Mouse (Mus musculus) spleen, postnatal 36 days (tissue): ENCODE measurements at regions not wholly inside any gene's neighbourhood (a gene's known extent, or its start where the extent isn't known, plus 50 kb on each side); places are given as distances from the start of the nearest gene placed in this dataset.

ENCODE experiments used
- DNase-seq, 2 experiments: peaks; one replicate each; pipeline ENCODE4 v3.0.0; 2022; ENCODE audit warnings: low spot score in 2 of 2, mixed read lengths in 1 of 2

DNA sequence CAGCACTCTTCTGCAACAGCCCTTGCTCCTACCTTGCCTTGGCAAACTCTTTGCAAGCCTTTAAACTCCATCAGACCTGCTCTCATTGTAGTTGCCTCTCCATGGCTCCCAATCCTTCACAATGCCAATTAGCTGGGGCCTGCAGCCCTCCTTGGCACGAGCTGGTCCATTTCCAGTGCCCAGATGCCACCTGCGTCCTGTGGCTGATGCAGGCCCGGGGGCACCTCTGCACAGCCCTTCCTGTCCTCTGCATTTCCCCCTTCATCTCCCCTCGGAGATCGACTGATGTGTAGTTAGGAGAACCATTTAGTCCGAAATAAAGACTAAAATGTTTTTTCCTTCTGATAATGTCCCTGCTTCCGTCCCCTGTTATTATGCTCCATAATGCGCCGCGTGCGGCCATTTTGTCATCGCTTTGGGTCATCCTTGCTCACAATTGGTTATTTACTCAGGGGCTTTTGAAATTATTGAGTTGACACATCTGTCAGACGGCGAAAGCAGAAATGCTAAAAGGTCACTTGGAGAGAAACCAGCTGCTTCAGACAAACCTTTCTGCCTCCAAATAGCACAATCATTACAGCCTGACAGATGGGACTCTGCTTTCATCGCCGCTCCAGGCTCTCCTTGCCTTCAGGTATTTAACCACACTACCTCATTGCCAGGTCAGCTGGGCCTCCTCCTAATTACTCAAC, 250.0 kb upstream of the Fam92a start:
- DNase-seq, result no peak

DNA sequence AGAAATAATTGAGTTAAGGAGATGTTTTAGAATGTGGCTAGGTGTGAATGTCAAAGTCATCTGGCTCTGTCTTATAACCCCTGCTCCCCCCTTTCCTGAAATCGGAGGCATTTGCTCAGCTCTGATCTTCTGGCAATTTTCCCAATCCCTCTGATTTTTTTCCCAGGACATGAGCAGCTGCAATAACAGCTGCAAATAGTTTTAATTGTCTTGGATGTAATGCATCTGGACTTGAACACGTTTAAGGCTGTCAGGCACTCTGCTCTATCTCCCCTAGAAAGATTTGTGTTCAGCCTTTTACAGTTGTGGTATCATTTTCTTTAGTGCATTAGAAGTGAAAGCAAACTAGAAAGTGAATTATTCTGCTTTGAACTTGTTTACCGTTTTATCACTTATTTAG, 246.3 kb upstream of the Fam92a start:
- DNase-seq, result no peak

DNA sequence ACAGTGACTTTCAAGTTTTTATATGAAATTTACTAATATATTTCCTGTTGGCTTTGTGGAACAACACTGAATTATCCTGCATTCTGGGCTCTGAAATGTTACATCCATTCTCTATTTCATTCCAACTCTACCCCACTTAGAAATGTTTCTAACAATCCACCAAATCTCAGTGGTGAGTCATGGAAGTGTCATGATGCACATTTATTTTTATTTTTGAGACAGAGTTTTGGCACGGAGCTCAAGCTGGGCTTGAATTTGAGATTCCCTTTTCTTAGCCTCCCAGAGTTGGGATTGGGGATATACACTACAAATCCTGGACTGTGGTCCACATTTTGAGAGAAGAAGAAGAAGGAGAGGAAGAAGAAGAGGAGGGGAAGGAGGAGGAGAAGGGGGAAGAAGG, 223.5 kb upstream of the Fam92a start:
- no peak for DNase-seq

DNA sequence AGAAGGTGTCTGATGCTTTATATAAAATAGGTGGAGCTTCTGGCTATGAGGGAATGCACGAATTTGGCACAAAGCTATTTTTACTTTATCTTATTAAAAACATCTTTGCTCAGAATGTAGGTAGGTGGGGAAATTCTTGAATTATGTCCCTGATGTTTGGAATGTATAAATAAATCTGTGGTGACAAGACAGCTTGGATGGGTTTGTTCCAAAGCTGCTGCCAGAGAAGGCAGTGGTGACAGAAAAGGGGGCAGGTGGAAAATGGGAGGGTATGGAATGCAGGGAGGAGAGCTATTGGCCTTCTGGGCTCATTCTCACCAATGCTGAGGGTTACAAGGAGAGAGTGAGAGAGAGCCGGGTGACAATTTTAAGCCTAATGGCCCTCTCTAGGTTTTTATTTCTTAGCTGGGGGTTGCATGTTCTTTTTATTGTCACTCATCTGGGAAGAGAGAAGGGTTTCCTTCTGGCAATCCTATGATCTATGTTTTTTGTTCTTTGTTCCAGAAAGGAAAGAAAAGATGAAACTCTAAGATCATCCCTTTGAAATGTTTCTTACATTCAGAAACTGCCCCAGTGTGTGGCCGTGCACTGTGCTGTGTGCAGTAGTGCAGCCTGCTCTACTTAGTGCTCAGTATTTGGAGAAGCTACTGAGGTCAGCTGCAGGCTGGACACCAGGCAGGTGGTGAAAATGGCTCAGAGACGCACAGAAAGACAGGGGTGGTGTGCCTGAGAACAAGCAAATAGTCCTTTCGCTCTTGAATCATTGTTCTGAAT, 205.2 kb upstream of the Fam92a start:
- no peak for DNase-seq

DNA sequence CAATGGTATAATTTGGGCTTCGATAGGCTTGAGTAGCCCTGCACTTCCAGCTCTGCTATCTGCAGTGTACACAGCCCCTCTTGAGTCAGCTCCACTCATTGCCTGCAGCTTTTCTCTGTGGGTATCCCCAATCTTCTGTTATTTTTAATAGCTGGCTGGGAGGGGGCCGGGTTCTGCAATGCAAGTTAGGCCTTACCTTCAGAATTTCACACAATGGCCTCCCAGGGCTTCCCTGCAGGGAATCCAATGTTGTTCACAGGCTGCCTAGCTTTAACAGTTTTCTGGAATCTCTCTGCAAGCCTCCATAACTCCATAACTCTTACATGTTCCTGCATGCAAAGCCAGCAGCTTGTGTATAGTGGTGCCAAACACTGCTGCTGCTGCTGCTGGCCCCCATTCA, 197.7 kb upstream of the Fam92a start:
- DNase-seq, result no peak

DNA sequence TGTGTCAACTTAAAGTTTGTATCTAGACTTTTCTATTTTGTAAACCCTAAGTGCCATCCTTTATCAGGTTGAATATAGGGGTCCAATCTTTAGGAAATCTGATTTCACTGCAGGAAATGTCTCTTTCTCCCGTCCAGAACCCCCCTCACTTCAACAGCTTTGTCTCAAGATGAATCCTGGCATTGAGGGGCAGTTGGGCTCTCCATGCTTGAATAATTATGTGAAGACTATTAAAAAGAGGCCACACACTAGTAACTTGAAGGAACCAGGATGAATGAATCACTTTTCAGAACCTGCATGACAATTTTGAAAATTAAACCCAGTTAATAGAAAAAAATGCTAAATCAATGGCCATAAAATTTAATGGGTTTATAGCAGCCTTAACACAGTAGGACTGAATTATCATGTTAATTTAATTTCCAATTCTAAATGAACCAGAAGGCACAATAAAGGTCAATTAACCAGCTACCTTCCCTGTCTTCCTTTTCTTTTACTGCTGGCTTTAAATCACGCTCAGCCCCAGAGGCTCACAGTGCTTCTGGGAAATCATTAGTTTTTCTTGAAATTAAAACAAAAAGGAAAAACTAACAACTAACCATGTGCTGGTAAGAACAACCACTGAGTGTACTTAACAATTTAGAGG, 185.3 kb upstream of the Fam92a start:
- DNase-seq, result no peak

DNA sequence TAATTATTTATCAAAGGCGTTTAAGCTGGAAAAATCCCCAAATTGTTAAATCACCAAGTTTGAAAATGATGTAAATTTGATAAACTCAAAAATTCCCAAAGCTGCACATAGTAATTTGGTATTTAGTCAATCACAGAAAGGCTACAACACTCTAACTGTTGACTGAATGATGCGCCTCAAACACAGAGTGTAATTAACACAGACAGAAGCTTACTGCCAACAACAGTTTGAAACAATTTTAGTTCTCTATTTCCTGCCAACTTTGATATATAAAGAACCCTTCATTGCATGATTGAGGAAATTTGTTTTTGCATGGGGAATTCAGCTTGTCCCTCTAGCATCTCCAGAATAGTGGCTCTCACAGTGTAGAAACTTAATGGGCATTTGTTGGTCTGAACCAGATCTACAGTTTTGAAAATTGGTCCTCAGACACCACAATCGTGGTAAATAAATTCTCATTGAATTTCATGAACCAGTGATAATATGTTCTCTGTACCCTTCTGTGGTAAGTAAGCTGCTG, 181.6 kb upstream of the Fam92a start:
- DNase-seq, result no peak

DNA sequence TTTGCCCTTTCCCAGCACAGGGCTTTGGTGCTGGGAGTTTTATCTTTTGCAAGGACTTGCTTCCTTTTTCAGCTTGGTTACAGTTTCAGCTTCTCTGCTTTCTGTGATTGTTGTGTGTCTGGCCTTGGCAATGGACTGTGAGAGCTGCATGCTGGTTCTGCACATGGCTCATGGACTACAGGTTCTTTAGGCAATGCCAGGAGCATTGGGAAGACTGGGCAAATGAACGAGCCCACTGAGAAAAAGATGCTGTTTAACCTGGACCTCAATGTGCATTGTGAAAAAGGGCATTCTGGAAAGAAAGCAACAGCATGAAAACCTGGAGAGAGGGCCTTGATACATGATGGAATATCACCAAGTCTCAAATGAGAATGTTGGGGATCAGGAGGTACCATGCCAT, 167.4 kb upstream of the Fam92a start:
- no peak for DNase-seq

DNA sequence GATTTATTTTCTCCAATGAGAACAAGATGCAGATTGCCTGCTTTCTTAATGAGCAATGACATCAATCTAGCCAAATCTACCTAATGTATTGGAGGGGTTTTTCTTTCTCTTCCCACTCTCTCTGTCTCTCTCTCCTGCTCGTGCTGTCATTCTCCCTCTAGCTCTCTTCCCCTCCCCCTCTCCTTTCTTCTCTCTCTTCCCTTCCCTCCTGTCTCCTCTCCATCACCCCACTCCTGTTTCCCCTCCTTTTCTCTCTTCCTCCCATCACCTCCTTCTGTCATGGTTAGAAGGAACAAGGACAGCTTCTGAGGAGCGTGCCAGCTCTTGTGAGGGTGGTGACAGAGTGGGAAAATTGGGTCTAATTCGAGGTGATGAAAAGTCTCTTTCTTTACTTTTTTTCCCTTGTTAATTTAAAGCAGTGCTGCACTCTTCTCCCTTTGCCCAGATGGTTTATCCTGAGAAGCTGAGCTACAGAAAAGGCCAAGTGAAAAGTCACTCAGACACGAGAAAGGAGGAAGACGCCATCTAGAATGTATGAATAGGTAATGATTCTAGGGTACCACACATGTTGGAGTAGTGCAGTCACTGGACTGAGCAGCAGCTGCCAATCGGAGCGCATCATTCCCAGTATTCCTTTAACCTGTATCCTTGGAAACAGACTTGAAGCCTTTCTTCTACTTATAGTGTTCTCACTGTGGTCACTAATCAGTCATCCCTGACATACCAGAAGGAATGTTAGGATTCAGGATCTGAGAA, 163.2 kb upstream of the Fam92a start:
- no peak for DNase-seq

DNA sequence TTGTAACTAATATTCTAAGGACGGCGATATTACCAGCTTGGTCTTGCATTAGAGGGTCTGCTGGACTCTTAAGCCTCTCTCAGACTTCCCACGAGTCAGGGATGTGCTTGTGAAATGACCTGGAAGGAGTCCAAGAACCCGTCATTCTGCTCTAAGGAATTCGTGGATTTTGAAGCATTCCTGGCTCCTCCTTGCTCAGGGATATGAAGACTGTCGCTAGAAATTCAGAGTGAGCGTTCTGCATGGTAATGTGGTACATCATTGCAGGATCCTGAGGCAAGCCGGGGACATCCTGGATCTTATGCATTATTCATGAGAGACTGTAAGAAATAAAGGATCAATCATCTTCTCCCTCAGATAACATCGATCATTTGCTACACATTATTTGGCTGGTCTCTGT, 162.6 kb upstream of the Fam92a start:
- no peak for DNase-seq

DNA sequence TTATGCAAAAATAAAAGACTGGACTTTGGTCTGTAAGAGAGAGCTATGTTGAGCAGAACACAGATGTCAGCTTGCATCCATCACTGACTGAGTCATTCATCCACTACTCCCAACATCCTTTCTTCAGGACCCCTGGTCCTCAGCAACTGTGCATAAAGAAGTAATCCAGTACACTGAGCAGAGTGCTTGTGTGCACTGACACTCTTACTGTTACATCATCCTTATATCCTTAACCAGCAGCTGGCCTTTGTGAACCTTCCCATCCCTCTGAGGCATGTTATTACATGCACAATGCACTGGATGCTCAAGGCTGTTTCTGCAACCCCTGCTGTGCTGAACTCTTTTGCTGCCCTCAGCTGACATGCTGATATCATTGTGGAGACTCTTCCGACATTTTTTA, 144.2 kb upstream of the Fam92a start:
- no peak for DNase-seq

DNA sequence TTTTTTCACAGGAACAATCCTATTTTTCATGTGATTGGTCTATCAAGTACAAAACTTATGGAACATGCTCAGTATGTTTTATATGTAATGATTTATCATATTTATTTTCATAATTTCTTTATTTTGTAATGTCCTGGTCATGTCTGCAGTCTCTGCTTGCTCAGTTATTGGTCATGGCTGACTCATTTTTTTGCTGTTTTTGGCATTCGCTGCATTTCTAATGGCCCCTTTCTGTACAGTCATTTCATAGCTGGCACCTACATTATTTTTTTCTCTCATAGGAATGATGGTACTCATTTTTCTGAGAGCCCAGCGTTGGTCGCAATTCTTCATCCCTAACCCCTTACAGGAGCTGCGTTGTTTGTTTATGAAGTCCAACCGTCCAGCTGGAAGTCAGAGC, 136.5 kb upstream of the Fam92a start:
- DNase-seq, result no peak

DNA sequence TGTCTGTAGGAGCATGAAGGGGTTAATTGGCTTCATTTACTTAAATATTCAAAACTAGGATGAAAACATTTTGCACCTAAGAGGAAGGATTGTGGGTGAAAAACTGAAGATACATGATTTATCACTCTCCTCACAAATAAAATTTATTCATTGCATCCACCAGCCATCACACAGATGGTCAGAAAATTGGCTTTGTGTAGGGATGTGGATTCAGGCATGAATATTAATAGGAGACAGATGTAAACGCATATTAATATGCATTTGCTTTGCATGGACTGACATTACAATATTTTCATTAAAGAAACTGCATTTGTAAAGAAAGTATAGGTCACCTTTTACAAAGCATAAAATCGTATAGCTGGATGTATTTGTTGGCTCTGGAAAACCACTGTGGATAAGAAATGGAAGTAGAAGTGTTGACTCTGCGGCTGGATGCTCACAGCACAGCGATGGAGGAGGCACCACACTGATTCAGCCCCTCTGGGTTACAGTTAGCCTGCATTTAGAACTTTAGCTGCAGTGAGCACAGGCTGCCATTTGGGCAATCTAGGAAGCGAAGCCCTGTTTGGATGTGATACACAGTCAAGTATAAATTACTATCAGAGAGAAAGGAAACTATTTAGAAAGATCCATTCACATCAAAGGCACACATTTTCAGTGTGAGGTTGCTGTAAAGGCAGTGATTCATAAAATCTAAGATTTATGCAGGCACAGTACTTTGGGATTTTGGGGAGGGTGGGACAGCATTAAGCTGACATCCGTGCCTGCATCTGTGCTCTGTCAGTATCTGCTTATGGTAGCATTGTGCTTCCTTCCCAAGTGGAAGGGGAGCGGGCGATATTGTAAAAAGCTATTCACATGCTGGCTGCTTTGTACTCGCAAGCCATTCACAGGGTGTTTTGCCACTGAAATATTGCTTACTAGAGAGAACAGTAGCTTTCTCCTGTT, 135.1 kb upstream of the Fam92a start:
- no peak for DNase-seq

DNA sequence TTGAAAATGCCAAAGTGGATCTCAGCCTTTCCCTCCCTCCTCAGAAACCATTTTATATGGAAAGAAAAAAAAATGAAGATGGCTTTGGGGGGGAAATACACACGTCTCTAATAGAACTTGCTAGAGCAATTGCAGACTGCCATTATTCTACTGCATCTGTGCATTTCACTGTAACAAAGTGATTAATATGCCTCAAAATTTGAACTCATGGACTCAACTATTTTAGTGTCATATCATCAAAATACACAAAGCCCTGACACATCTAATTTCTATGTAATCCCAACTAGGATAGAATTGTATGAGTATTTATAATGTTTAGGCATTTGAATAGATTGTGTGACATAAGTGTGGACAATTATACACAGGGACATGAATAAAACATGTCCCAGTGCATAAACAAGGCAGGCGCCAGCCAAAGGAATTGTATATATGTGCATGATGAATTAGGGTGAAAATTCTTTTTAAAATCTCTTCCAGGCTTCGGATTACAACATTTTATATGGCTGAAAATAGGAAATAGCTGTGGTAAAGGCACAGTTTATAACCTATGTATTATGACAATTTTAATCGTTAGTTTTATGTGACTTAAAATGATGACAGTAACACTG, 115.4 kb upstream of the Fam92a start:
- no peak for DNase-seq

DNA sequence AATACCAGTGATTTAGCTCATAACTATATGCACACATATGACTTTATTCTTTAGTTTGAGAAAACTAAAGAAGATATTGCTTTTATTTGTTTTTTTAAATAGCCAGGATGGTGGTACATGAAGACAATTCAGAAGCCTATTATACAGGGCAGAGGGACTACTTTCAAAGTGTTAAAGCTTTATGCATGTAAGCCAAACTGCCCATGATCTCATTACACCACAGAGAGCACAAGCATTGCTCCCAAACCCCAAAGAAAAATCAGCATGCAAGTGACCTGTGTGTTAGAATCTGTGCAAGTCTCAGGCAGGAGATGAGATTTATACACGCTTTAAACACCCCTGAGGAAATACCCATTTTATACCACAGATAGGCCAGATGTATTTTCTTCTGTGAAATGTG, 114.6 kb upstream of the Fam92a start:
- no peak for DNase-seq

DNA sequence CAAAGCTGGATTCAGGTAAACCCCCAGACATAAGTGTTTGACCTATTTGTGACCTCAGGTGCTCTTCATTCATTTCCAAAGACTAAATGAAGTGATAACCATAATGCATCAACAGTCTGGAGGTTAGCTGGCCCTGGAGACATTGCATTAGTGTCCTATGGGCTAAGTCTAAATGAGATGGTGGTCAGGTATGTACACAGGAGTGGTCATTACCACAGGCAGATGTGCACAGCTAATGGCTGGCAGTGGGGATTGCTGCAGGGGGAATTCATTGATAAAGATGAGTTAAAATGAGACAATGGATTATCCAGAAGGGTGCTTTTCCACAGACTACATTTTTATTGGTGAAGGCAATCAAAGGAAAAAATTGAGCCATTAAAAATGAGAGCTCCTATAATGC, 114.2 kb upstream of the Fam92a start:
- no peak for DNase-seq

DNA sequence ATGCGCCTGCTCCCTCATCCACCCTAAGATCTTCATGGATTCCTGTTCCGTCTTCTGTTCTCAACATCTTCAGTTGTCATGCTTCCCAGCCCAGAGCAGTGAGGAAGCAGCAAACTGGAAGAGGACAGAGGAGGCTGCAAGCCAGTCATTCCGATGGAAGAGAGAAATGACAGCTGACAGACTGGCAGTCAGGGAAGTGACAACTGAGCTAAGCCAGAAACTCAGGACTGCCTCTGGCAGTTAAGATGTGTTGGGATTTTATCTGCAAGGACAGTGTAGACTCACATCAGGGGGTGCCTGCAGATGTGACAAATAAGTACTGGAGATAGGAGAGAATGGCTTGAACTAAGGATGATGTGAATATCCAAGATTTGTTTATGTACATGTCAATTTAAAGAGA, 106.1 kb upstream of the Fam92a start:
- DNase-seq, result no peak

DNA sequence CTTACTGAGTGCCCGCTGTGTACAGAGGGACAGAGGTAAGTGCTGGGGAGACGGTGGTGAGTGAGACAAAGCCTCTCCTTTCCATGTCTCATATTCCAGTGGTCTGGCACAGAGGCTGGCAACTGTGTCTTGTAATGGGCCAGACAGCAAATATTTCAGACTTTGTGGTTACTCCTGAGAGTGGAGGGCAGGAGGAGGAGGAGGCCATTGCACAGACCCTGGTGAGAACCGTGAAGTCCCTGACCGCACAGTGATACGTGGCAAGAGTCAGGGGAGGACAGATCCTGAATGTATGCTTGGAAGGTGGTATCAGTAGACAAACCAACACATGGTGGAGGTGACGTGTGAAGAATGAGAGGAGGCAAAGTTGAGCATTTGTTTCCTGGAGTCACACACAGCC, 101.6 kb upstream of the Fam92a start:
- no peak for DNase-seq

DNA sequence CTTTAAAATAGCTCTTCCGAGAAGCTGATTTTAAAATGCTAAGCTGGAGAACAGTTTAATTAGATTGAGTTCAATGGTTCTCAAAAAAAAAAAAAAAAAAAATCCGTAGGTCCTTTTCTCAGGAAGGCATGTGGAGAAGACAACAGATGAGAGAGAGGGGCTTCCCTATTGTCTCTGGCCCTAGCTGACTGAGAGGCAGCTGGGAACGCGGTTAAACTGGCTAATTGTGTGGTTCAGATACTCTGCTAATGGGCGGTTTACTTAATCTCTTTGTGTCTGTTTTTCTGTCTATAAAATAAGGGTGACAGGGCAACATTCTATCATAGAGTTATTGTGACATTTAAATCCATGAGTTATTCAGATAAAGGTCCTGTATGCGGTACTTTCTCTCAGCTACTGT, 101.1 kb upstream of the Fam92a start:
- no peak for DNase-seq

DNA sequence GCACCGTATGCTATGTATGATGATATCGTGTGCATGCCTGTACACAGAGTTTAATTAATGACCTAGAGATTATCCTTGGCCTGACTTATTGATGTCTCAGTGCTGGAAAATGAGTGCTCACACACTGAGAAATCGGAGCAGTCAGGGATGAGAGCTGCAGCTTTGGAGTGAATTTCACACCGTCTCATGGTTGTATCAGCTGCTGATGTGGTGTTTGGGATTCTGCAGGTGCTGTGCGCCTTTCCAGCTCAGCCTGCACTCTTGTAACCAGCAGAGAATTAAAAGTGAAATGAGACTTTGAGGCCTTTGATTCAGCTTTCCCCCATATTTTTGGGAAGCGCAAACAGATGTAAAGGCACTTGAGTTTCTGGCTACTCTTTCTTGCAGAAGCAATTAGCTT, 100.6 kb upstream of the Fam92a start:
- DNase-seq, result no peak

DNA sequence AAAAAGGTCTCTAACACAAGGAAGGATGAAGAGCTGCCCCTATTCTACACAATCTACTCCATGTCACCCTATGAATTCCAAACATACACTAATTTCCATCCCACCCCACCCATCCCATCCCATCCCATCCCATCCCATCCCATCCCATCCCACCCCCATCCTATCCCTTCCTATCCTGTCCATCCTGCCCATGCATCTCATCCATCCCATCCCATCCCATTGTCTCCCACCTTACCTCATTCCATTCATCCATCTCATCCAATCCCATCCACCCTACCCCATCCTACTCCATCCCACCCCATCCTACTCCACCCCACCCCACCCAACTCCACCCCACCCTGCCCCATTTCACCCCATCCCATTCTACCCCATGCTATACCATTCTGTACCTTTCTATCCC, 91.9 kb upstream of the Fam92a start:
- DNase-seq, result no peak
